Comparison of ENCODE assay signal across 25 mouse cellular contexts in the genomic region with DNA sequence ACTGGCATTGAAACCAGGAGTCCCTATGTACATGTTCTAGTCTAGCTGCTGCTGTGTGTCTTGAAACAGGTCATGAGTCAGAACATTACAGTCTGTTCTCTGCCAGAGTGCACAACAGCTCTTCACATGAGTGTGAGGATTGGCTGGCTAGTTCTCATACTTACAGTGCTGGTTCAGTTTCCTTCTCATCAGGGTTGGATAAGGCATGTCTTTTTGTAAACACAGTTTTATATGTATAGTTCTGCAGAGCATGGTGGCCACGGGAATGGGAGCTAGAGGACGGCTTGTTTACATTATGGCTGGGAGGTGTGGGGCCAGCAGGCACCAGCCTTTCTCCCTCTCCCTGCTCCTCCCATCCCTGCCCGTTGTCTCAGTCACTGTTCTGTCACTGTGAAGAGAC. TPM values are rescaled to one million over a fixed set of nuclear protein-coding genes. Genes with fewer than 3 reads are reported as not detected.
DNase-seq lines count a peak whose midpoint lies in the region; ATAC-seq and TF ChIP-seq lines count a peak whose summit lies in the region.
"Had no signal": no experiment of that assay in that cellular context is flagged by ENCODE, and none has a peak within 500 bp of the region (broad histone marks: within the 10 kb centered on the region; RNA-seq: fewer than 3 reads in every experiment).

No protein-coding gene starts in this region.

- H3K36me3 ChIP-seq in liver, embryonic 12.5 days: no peaks in the 10 kb centered on the region
- no peaks in the 10 kb centered on the region for H3K36me3 ChIP-seq in liver, postnatal 0 days (replicated peaks; ENCODE audit: insufficient read depth, low read length)
- no peaks in the 10 kb centered on the region for H3K36me3 ChIP-seq in lung, embryonic 16.5 days (ENCODE audit: control insufficient read depth, insufficient read depth, low read length)
- H3K36me3 ChIP-seq in lung, postnatal 0 days (ENCODE audit: insufficient read depth, low read length): no peaks in the 10 kb centered on the region
- H3K36me3 ChIP-seq in stomach, postnatal 0 days (ENCODE audit: control insufficient read depth, insufficient read depth, low read length): no peaks in the 10 kb centered on the region
- no peaks in the 10 kb centered on the region for H3K36me3 ChIP-seq in hindbrain, embryonic 11.5 days (ENCODE audit: control insufficient read depth, insufficient read depth, low read length)
- H3K36me3 ChIP-seq: embryonic facial prominence, embryonic 13.5 days; forebrain, embryonic 12.5 days; hindbrain, embryonic 15.5 days; midbrain, embryonic 12.5 days had no signal

- H3K9me3 ChIP-seq in liver, embryonic 12.5 days (replicated peaks): no peaks in the 10 kb centered on the region
- no peaks in the 10 kb centered on the region for H3K9me3 ChIP-seq in liver, postnatal 0 days (ENCODE audit: low read length)
- no peaks in the 10 kb centered on the region for H3K9me3 ChIP-seq in lung, embryonic 16.5 days (ENCODE audit: control insufficient read depth, low read length)
- H3K9me3 ChIP-seq in lung, postnatal 0 days (ENCODE audit: low read length): no peaks in the 10 kb centered on the region
- H3K9me3 ChIP-seq in stomach, postnatal 0 days (ENCODE audit: control insufficient read depth, low read length): no peaks in the 10 kb centered on the region
- H3K9me3 ChIP-seq in hindbrain, embryonic 11.5 days (ENCODE audit: control insufficient read depth, low read length): no peaks in the 10 kb centered on the region
- H3K9me3 ChIP-seq: embryonic facial prominence, embryonic 13.5 days; forebrain, embryonic 12.5 days; hindbrain, embryonic 15.5 days; midbrain, embryonic 12.5 days had no signal

- H3K9ac ChIP-seq in liver, embryonic 12.5 days: no peak overlapping the region
- H3K9ac ChIP-seq in liver, postnatal 0 days (replicated peaks): no peak overlapping the region
- no peak overlapping the region for H3K9ac ChIP-seq in lung, embryonic 16.5 days (ENCODE audit: low read length)
- H3K9ac ChIP-seq in lung, postnatal 0 days (replicated peaks; ENCODE audit: low read depth): no peak overlapping the region
- H3K9ac ChIP-seq in stomach, postnatal 0 days (ENCODE audit: low read length): no peak overlapping the region
- no peak overlapping the region for H3K9ac ChIP-seq in hindbrain, embryonic 11.5 days (ENCODE audit: low read depth, low read length)
- H3K9ac ChIP-seq: embryonic facial prominence, embryonic 13.5 days; forebrain, embryonic 12.5 days; hindbrain, embryonic 15.5 days; midbrain, embryonic 12.5 days had no signal

- DNase-seq in liver, postnatal 0 days: no peak
- no peak for DNase-seq in lung, postnatal 10 days
- peak; percentile 86 for DNase-seq in lung, postnatal 0 days (ENCODE audit: low spot score)
- DNase-seq in stomach, postnatal 0 days (ENCODE audit: low spot score): no peak
- no peak for DNase-seq in adrenal gland, adult 8-10 months
- DNase-seq in hindbrain, embryonic 11.5 days (ENCODE audit: low spot score): no peak
- DNase-seq: adrenal gland, postnatal 10 days; cerebellum, adult 2 months; cerebellum, postnatal 25 days; heart, postnatal 4 days; kidney, adult 11 months; thymus, postnatal 14 days had no signal

- H3K27ac ChIP-seq in liver, embryonic 12.5 days: 0 out of 2 replicates have a peak overlapping the region, but pooled peaks have one; percentile 8
- H3K27ac ChIP-seq in liver, postnatal 0 days (ENCODE audit: low read depth): no peak overlapping the region
- H3K27ac ChIP-seq in lung, embryonic 16.5 days (ENCODE audit: low read length): peak overlapping the region; percentile 54
- H3K27ac ChIP-seq in lung, postnatal 0 days (ENCODE audit: low read length): peak overlapping the region; percentile 66
- H3K27ac ChIP-seq in stomach, postnatal 0 days (replicated peaks): peak overlapping the region; percentile 46; the same call in 1 of the 2 replicates
- H3K27ac ChIP-seq in hindbrain, embryonic 11.5 days (ENCODE audit: low read depth, low read length): no peak overlapping the region
- H3K27ac ChIP-seq: embryonic facial prominence, embryonic 13.5 days; forebrain, embryonic 12.5 days; hindbrain, embryonic 15.5 days; kidney, postnatal 0 days; left cerebral cortex, adult 2 months; midbrain, embryonic 12.5 days had no signal

- TF ChIP-seq EP300 in liver, postnatal 0 days (IDR thresholded peaks at IDR 0.05; ENCODE audit: low read depth): no peak
- peak; percentile 93 for TF ChIP-seq EP300 in lung, postnatal 0 days (IDR thresholded peaks at IDR 0.05)
- no peak for TF ChIP-seq EP300 in stomach, postnatal 0 days (optimal IDR thresholded peaks at IDR 0.05)

- 33% methylated on average over 3 of the region's 3 CpGs for WGBS in liver, embryonic 12.5 days (ENCODE audit: insufficient replicate concordance)
- WGBS in liver, postnatal 0 days (ENCODE audit: insufficient replicate concordance): 34% methylated on average over 3 of the region's 3 CpGs
- WGBS in lung, embryonic 16.5 days: 3% methylated on average over 3 of the region's 3 CpGs
- 8% methylated on average over 3 of the region's 3 CpGs for WGBS in lung, postnatal 0 days
- WGBS in stomach, postnatal 0 days: 7% methylated on average over 3 of the region's 3 CpGs
- 49% methylated on average over 3 of the region's 3 CpGs for WGBS in hindbrain, embryonic 11.5 days

- H3K27me3 ChIP-seq in liver, embryonic 12.5 days (replicated peaks): no peaks in the 10 kb centered on the region
- H3K27me3 ChIP-seq in liver, postnatal 0 days (ENCODE audit: insufficient read depth, low read length): no peaks in the 10 kb centered on the region
- H3K27me3 ChIP-seq in lung, embryonic 16.5 days (ENCODE audit: control insufficient read depth, insufficient read depth, low read depth, low read length): no peaks in the 10 kb centered on the region
- no peaks in the 10 kb centered on the region for H3K27me3 ChIP-seq in lung, postnatal 0 days (replicated peaks; ENCODE audit: insufficient read depth, low read length)
- H3K27me3 ChIP-seq in stomach, postnatal 0 days (ENCODE audit: control insufficient read depth, insufficient read depth, low read length): no peaks in the 10 kb centered on the region
- H3K27me3 ChIP-seq in hindbrain, embryonic 11.5 days (ENCODE audit: control insufficient read depth, insufficient read depth, low read length): no peaks in the 10 kb centered on the region
- H3K27me3 ChIP-seq: embryonic facial prominence, embryonic 13.5 days; forebrain, embryonic 12.5 days; hindbrain, embryonic 15.5 days; midbrain, embryonic 12.5 days had no signal

- no peak for ATAC-seq in liver, embryonic 12.5 days
- no peak for ATAC-seq in liver, postnatal 0 days
- ATAC-seq in lung, embryonic 16.5 days (ENCODE audit: low read depth): peak; percentile 88
- ATAC-seq in lung, postnatal 0 days: peak; percentile 91
- peak; percentile 74 for ATAC-seq in stomach, postnatal 0 days (ENCODE audit: low FRiP score, low TSS enrichment)
- ATAC-seq in hindbrain, embryonic 11.5 days (ENCODE audit: low FRiP score): no peak

- TF ChIP-seq CTCF in liver, postnatal 0 days (IDR thresholded peaks at IDR 0.05; ENCODE audit: low read depth): no peak
- TF ChIP-seq CTCF in lung, postnatal 0 days (IDR thresholded peaks at IDR 0.05): no peak
- TF ChIP-seq CTCF in stomach, postnatal 0 days (IDR thresholded peaks at IDR 0.05; ENCODE audit: low read depth): no peak

- no peak overlapping the region for H3K4me2 ChIP-seq in liver, embryonic 12.5 days
- no peak overlapping the region for H3K4me2 ChIP-seq in liver, postnatal 0 days (ENCODE audit: low read depth, low read length)
- no peak overlapping the region for H3K4me2 ChIP-seq in lung, embryonic 16.5 days (ENCODE audit: low read depth, low read length)
- no peak overlapping the region for H3K4me2 ChIP-seq in lung, postnatal 0 days (replicated peaks; ENCODE audit: low read depth, low read length)
- no peak overlapping the region for H3K4me2 ChIP-seq in stomach, postnatal 0 days (replicated peaks; ENCODE audit: low read depth)
- no peak overlapping the region for H3K4me2 ChIP-seq in hindbrain, embryonic 11.5 days (replicated peaks; ENCODE audit: low read depth, low read length)
- H3K4me2 ChIP-seq: embryonic facial prominence, embryonic 13.5 days; forebrain, embryonic 12.5 days; hindbrain, embryonic 15.5 days; midbrain, embryonic 12.5 days had no signal

- no peak overlapping the region for H3K4me3 ChIP-seq in liver, embryonic 12.5 days
- no peak overlapping the region for H3K4me3 ChIP-seq in liver, postnatal 0 days (ENCODE audit: low read depth, low read length)
- no peak overlapping the region for H3K4me3 ChIP-seq in lung, embryonic 16.5 days (ENCODE audit: low read length)
- no peak overlapping the region for H3K4me3 ChIP-seq in lung, postnatal 0 days (ENCODE audit: low read depth, low read length)
- no peak overlapping the region for H3K4me3 ChIP-seq in stomach, postnatal 0 days (ENCODE audit: low read depth, low read length)
- H3K4me3 ChIP-seq in hindbrain, embryonic 11.5 days (ENCODE audit: low read depth, low read length): no peak overlapping the region
- H3K4me3 ChIP-seq: embryonic facial prominence, embryonic 13.5 days; erythroblast, embryonic 14.5 days; forebrain, embryonic 12.5 days; hindbrain, embryonic 15.5 days; left cerebral cortex, adult 2 months; midbrain, embryonic 12.5 days had no signal

- peaks cover 44% of the 10 kb centered on the region for H3K4me1 ChIP-seq in liver, embryonic 12.5 days
- peaks cover 2% of the 10 kb centered on the region; the same call in 1 of the 2 replicates for H3K4me1 ChIP-seq in liver, postnatal 0 days (ENCODE audit: insufficient read depth)
- H3K4me1 ChIP-seq in lung, embryonic 16.5 days (replicated peaks; ENCODE audit: control insufficient read depth, insufficient read depth, low read length): peaks cover 10% of the 10 kb centered on the region; the same call in 1 of the 2 replicates
- peaks cover 9% of the 10 kb centered on the region; the same call in 1 of the 2 replicates for H3K4me1 ChIP-seq in lung, postnatal 0 days (ENCODE audit: insufficient read depth, low read depth, low read length)
- H3K4me1 ChIP-seq in stomach, postnatal 0 days (replicated peaks; ENCODE audit: control insufficient read depth, insufficient read depth): no peaks in the 10 kb centered on the region
- no peaks in the 10 kb centered on the region for H3K4me1 ChIP-seq in hindbrain, embryonic 11.5 days (replicated peaks; ENCODE audit: control insufficient read depth, insufficient read depth, low read length)
- H3K4me1 ChIP-seq: embryonic facial prominence, embryonic 13.5 days; forebrain, embryonic 12.5 days; hindbrain, embryonic 15.5 days; midbrain, embryonic 12.5 days had no signal

RNA-seq across cellular contexts. Expression of gene Erp29, which starts 17.3 kb away (rescaled TPM):
- 103 TPM in 2 replicates for polyA plus RNA-seq in liver, embryonic 12.5 days (2016; fragmentation: Nextera tagmentation; extraction: Ambion mirVana)
- polyA plus RNA-seq in liver, postnatal 0 days (2015; fragmentation: Nextera tagmentation; extraction: Ambion mirVana): 69.4 and 69.7 TPM in 2 replicates
- 147 and 149 TPM in 2 replicates for polyA plus RNA-seq in lung, embryonic 16.5 days (2015; fragmentation: Nextera tagmentation; extraction: Ambion mirVana)
- 122 and 123 TPM in 2 replicates for polyA plus RNA-seq in lung, postnatal 0 days (2015; fragmentation: Nextera tagmentation; extraction: Ambion mirVana)
- 142 and 143 TPM in 2 replicates for polyA plus RNA-seq in stomach, postnatal 0 days (2015; fragmentation: Nextera tagmentation; extraction: Ambion mirVana)
- total RNA-seq in adrenal gland, adult 8-10 months (2022): 100 to 1,000 TPM; 105 to 121 (median 115) TPM
- polyA plus RNA-seq in hindbrain, embryonic 11.5 days (2014; fragmentation: Nextera tagmentation; extraction: Ambion mirVana): 111 and 113 TPM in 2 replicates

RNA-seq across cellular contexts. Expression of gene Tmem116, which starts 17.9 kb away (rescaled TPM):
- 0.64 and 0.74 TPM in 2 replicates for polyA plus RNA-seq in liver, embryonic 12.5 days (2016; fragmentation: Nextera tagmentation; extraction: Ambion mirVana)
- 0.86 TPM in 2 replicates for polyA plus RNA-seq in liver, postnatal 0 days (2015; fragmentation: Nextera tagmentation; extraction: Ambion mirVana)
- 3.0 and 4.5 TPM in 2 replicates for polyA plus RNA-seq in lung, embryonic 16.5 days (2015; fragmentation: Nextera tagmentation; extraction: Ambion mirVana)
- polyA plus RNA-seq in lung, postnatal 0 days (2015; fragmentation: Nextera tagmentation; extraction: Ambion mirVana): 36.1 and 40.4 TPM in 2 replicates
- polyA plus RNA-seq in stomach, postnatal 0 days (2015; fragmentation: Nextera tagmentation; extraction: Ambion mirVana): 4.5 and 4.8 TPM in 2 replicates
- 1 to 10 TPM; 3.2 to 7.3 (median 4.5) TPM for total RNA-seq in adrenal gland, adult 8-10 months (2022)
- polyA plus RNA-seq in hindbrain, embryonic 11.5 days (2014; fragmentation: Nextera tagmentation; extraction: Ambion mirVana): 0.85 and 1.1 TPM in 2 replicates
- total RNA-seq: monocyte, adult 5-6 weeks had no signal

RNA-seq across cellular contexts. Expression of gene Adam1b, which starts 33.7 kb away (rescaled TPM):
- polyA plus RNA-seq in liver, embryonic 12.5 days (2016; fragmentation: Nextera tagmentation; extraction: Ambion mirVana): not detected in 2 replicates
- polyA plus RNA-seq in liver, postnatal 0 days (2015; fragmentation: Nextera tagmentation; extraction: Ambion mirVana): not detected in 2 replicates
- polyA plus RNA-seq in lung, embryonic 16.5 days (2015; fragmentation: Nextera tagmentation; extraction: Ambion mirVana): 0.11 and 0.14 TPM in 2 replicates
- 0.14 and 0.38 TPM in 2 replicates for polyA plus RNA-seq in lung, postnatal 0 days (2015; fragmentation: Nextera tagmentation; extraction: Ambion mirVana)
- polyA plus RNA-seq in stomach, postnatal 0 days (2015; fragmentation: Nextera tagmentation; extraction: Ambion mirVana): not detected in 2 replicates
- total RNA-seq in adrenal gland, adult 8-10 months (2022): under 1 TPM in 2 of 4 experiments, not detected in 2; 0.12 to 0.16 TPM
- not detected in 2 replicates for polyA plus RNA-seq in hindbrain, embryonic 11.5 days (2014; fragmentation: Nextera tagmentation; extraction: Ambion mirVana)
- total RNA-seq: adrenal gland, postnatal 10 days; gastrocnemius, postnatal 4 days; heart, postnatal 4 days; neutrophil, adult 5-6 weeks had no signal
- polyA plus RNA-seq: cerebellum, adult 2 months; embryonic facial prominence, embryonic 13.5 days; erythroblast, embryonic 14.5 days; large intestine, adult 2 months; midbrain, embryonic 12.5 days had no signal

Comparison
In these comparisons a context has a peak if more than half of its experiments do, and no peak if none do; other contexts are left out.
1. H3K27ac ChIP-seq: peak in liver, embryonic 12.5 days (single experiment), lung, embryonic 16.5 days (single experiment), lung, postnatal 0 days (single experiment) and stomach, postnatal 0 days (single experiment); none in liver, postnatal 0 days (single experiment) and hindbrain, embryonic 11.5 days (single experiment).
2. ATAC-seq: peak in lung, embryonic 16.5 days (single experiment), lung, postnatal 0 days (single experiment) and stomach, postnatal 0 days (single experiment); none in liver, embryonic 12.5 days (single experiment), liver, postnatal 0 days (single experiment) and hindbrain, embryonic 11.5 days (single experiment).